Mouse (Mus musculus) CD4-positive helper T cell, adult 2 months (primary cell): ENCODE results near the gene Sesn1.

ENCODE experiments used
- DNase-seq: peaks from one replicate; pipeline ENCODE4 v3.0.0-alpha.2; 2012; ENCODE audit warnings: low read depth, missing footprints, low spot score

Sesn1 gene

DNA sequence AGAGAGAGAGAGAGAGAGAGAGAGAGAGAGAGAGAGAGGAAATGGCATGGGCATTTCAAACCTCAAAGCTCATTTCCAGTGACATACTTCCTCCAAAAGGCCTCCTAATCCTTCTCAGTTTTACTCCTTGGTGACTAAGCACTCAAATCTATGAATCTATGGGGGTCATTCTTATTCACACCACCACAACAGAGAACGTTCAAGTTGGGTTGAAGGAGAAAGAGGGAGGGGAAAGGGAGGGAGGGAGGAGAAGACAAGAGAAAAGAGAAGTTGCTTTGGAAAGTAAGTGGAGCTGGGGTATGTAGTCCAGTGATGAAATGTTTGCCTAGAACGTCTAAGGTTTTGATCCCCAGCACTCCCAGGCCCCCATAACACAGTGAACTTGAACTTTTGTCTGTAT is 60.4 kb downstream of the Sesn1 start:
- no peak for DNase-seq

- no peak for DNase-seq
Observed at GRCm38 (mm10) chr10:41871564-41871963, 61.8 kb downstream of the Sesn1 start.

- DNase-seq: no peak
Observed at GRCm38 (mm10) chr10:41875624-41876023, 65.9 kb downstream of the Sesn1 start.

GRCm38 (mm10) chr10:41878344-41878743 is 68.6 kb downstream of the Sesn1 start:
- no peak for DNase-seq

DNA sequence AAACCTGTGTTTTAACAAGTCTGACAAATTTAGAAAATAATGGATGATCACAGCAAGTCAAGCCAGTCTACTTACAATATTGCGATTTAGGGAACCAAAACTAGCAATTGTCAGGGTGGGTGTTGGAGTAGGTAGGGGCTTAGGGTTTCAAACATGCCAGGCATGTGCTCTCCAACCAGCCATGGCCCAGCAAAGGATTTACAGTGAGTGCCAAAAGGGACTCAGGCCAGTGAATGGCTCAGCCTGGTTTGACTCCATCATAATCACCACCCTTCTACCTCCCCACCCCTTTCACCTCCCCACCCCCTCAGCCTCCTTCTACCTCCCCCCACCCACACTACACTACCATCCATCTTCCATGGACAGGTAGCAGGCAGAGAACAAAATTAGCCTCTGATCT is 69.9 kb downstream of the Sesn1 start:
- DNase-seq: no peak

GRCm38 (mm10) chr10:41880206-41880605 is 70.5 kb downstream of the Sesn1 start:
- DNase-seq: no peak

- peak; percentile 72 for DNase-seq
Observed at GRCm38 (mm10) chr10:41880777-41881176, 71.0 kb downstream of the Sesn1 start.

GRCm38 (mm10) chr10:41881438-41881837 is 71.7 kb downstream of the Sesn1 start:
- DNase-seq: no peak

- DNase-seq: no peak
Observed at GRCm38 (mm10) chr10:41883741-41884575, 74.2 kb downstream of the Sesn1 start.

DNA sequence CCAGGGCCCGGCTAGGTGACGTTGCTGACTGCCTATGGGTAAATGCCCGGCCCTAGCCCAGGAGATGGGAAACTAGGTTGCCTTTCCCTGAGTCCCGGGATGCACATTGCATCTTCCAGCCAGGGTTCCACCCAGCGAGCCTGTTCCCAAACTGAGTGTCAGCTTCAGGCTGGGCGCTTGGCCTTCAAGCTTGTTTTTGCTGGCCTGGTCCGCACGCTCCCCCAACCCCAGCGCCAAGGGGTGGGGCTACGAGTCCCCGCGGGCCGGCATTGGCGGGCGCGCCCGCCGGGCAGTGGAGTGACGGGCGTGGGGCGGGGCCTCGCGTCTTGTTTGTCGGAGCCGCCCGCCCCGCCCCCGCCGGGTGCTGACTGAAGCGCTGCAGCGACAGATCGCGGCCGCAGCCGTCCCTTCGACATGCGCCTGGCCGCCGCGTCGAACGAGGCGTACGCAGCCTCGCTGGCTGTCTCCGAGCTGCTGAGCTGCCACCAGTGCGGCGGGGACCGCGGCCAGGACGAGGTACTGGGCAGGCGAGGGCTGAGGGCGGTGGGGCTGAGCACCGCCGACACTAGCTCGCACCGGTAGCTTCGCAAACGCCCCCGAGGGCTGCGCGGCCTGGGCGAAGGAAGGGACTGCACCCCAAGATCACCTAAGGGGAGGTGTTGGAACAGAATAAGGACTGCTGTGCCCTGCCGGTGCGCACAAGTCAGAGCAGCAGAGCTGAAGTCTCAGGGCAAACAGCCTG is 77.5 kb downstream of the Sesn1 start:
- peak; percentile 94 for DNase-seq

DNA sequence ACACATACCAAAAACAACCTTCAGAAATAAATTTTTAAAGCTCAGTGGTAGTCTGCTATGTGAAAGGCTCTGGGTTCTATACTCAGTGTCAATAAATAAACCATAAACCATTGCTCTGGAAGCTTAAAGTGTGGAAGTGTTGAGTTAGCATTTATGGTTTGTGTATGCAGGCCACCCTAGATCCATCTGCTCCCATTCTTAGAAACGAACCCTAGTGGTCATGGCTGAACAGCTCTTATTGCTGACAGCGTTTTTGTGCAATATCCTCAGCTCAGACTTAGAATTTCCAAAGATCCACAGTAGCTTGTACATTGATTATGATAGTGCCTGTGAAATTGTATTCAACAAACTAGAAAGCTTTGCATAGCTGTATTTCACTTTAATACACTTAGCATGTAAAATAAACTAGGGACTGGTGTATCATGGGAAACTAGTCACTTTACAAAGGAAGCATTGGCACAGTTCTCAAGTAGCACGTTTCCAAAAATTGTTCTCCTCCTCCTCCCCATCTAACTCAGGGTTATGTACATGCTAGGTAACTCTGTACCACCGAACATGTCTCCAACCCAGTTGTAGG is 78.7 kb downstream of the Sesn1 start:
- DNase-seq: peak; percentile 44

DNA sequence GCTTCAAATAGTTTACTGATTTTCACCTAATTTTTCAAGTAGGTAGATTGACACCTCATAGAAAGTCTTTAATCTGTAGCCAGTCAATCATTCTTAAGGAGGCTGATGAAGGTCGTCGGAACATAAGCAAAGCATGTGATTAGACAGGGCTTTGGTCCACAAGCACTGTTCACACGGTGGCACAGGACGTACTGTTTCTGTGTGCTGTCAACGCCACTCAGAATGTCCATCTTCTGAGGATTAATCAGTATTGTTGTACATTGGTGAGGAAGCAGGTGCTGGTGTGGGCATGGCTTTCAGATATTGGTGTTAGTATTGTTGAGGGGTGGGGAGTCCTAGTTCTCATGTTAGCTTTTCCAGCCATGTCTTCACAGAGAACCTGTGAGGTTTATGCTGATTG is 79.8 kb downstream of the Sesn1 start:
- DNase-seq: no peak

- DNase-seq: no peak
Observed at GRCm38 (mm10) chr10:41890537-41890936, 80.8 kb downstream of the Sesn1 start.

- no peak for DNase-seq
Observed at GRCm38 (mm10) chr10:41891312-41891711, 81.6 kb downstream of the Sesn1 start.

DNA sequence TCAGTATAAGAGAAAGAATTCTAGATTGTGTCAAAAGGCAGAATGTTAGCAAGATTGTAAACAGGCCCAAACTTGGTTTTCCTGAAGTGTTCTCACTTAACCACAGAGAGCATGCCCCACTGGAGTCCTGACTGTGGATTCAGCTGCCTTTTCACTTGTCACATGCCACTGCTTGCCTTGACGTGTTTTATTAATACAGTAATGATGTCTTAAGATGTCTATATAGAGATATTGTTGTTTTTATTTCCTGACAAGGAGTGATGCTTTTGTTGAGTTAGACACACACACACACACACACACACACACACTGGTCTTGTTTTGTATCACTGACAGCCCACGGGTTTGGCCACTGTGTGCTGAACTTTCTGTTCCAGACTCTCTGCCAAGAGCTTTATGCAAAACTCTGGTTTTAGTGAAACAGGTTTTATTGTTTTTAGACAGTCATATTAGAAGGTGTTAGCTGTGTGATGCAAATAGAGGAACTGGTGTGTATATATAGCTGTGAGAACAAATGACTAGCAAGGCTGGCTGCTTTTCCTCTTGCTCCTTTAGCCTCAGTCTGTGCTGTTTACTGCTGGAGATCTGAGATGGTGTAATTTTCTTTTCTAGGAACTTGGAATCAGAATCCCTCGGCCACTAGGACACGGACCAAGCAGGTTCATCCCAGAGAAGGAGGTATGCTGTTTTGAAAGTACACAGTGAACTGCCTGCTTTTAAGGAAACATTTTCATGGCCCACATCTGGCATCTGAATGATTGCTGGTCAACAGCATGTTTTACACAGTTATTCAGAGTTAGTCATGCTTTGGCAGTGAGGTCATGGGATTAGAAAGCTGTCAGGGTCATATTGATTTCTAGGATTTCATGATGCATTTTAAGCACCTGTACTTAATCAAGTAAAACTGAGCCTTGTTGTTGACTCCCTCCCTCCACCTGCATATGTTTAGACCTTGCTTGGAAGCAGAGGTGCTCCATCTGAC is 84.0 kb downstream of the Sesn1 start:
- DNase-seq: no peak

DNA sequence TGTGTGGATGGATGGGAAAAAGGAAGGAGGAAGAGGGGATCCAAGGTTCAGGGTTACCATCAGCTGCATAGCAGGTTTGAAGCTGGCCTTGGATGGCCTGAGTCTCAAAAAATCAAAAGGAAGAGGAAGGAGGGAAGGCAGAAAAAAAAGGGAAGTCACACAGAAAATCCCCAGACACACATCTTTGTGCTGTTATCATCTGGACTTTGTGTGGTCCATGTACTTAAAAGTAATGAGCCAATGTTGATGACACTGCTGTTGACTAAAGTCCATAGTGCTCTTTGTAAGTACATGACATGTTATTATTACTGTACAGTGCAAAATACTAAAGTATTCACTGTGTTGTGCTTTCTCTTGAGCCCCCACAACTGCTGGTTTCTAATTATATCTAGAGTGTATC is 86.7 kb downstream of the Sesn1 start:
- DNase-seq: no peak

DNA sequence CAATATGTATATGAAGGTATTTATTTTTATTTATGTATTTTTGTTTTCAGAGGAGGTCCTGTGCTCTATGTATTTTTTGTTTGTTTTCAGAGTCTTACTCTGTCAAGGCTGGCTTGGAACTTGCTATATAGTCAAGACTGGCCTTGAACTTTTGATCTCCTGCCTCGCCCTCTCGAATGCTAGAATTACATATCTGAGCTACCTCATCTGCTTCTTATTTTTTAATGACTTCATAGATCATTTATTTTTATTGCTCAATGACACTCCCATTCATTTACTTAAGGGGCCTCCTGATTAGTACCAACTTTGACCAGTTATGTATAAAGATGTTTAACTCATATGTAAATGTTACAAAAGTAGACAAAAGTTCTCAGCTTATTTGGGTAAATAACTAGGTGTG is 87.1 kb downstream of the Sesn1 start:
- DNase-seq: no peak

- DNase-seq: no peak
Observed at GRCm38 (mm10) chr10:41901456-41901855, 91.7 kb downstream of the Sesn1 start.

DNA sequence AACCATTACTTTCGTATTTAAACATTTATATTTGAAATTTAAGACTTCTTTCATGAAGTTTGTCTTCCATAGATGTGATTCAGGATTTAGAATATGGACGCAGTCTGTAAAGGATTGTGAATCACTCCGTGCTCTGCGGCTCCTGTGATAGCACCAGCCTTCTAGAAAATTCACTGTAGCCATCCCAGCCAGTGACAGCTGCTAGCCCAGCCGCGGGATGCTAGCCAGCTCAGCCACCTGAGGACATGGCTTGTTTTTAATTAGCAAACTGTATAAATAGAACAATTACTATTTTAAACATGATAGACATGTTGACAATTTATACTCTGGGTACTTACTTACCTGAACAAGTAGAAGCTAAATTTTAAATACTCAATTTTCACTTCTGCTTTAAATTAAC is 92.1 kb downstream of the Sesn1 start:
- DNase-seq: no peak

GRCm38 (mm10) chr10:41907473-41907872 is 97.7 kb downstream of the Sesn1 start:
- no peak for DNase-seq

- DNase-seq: no peak
Observed at GRCm38 (mm10) chr10:41907950-41908349, 98.2 kb downstream of the Sesn1 start.
